Mouse (Mus musculus) effector memory CD4-positive, alpha-beta T cell, adult 5 months (primary cell): ENCODE results near the gene Tarsl2. TPM values are rescaled to one million over a fixed set of nuclear protein-coding genes. Genes with fewer than 3 reads are reported as not detected.

Experiments used
- polyA plus RNA-seq: library from polyadenylated mRNA; unstranded; fragments of 100-300 nt; shearing (Covaris generic); gene quantifications from one replicate; pipeline ENCODE4 v1.2.1, GENCODE M21; 2017

Tarsl2 gene
- 4.4 TPM for polyA plus RNA-seq

GRCm38 (mm10) chr7:65644643-65645351 is at the start of gene Tarsl2:
TSS of gene Tarsl2 (plus strand) at chr7:65644898.

GRCm38 (mm10) chr7:65690869-65691268 is 46.2 kb downstream of the Tarsl2 start, which contains the start of gene Tm2d3:
TSS of gene Tm2d3 (plus strand) at chr7:65691169.

Other genes starting within 250 kb of the Tarsl2 start
- not detected for gene Tjp1, start 117.1 kb upstream of the Tarsl2 start, polyA plus RNA-seq
- 33.3 TPM for gene Tm2d3, start 46.3 kb downstream of the Tarsl2 start, polyA plus RNA-seq
- gene Pcsk6, start 216.8 kb downstream of the Tarsl2 start, polyA plus RNA-seq, result not detected